Mouse (Mus musculus) embryo, embryonic 9.5 days (tissue): Measurements from ENCODE around the gene Mrpl16.

Experiments
- DNase-seq: peaks from one replicate; pipeline ENCODE4 v3.0.0-alpha.2; 2017; ENCODE audit errors: extremely low spot score

Gene Mrpl16

DNA sequence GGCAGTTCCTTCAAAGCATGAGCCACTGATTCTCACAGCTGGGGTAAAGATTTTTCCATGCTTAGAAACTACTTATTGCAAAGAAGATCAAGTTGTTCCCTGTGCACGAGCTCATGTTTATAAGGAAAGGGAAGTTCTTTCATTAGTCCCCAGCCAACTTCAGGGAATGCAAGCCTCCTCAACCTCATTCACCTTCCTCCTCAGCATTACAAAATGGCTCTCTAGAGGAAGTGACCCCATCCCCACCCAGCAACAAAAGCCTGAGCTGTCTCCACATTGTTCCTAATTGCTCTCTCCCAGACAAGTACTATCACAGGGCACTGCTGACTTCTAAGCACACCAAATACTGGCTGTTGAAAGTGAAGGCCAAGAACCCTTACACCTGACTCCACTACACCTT is 34.2 kb downstream of the Mrpl16 start:
- DNase-seq = no peak

DNA sequence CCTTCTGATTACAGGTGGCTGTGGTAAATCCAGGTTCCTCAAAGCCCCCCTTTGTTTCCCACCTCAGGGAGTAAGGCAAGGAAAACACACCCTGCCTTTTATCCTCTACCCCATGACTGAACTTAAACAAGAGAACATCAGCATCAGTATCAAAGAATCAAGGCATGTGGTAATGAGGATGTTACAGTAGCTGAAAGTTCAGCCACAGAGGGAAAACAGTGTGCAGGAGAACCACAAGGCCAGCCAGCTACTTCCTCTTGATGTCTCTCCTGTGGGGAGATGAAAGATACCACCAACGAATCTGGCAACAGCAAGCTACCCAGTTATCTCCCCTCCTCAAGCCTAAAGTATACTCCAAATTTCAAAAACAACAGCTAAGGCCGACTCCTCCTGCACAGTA is 37.1 kb downstream of the Mrpl16 start:
- DNase-seq = no peak

GRCm38 (mm10) chr19:11807822-11808221 is 37.6 kb downstream of the Mrpl16 start:
- DNase-seq = no peak

DNA sequence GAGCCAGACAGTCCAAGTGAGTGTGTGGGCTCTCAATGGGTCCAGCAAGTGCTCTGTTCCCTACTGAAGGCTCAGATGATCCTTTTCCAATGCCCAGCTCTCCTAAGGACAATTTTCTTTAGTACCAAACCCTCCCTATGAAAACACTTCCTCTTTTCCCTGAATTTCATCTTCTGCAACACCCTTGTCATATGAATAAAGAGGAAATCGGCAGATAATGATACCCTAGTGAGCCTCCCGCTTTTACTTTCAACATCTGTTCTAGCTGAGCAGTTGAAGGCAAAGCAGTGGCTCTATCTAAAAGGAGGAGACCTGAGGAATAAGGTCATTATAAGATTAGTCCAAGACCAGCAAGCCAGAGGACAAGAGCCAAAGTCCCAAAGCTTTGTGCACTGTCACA is 38.3 kb downstream of the Mrpl16 start:
- no peak for DNase-seq

GRCm38 (mm10) chr19:11810003-11810758 is 40.0 kb downstream of the Mrpl16 start:
- DNase-seq = no peak

DNA sequence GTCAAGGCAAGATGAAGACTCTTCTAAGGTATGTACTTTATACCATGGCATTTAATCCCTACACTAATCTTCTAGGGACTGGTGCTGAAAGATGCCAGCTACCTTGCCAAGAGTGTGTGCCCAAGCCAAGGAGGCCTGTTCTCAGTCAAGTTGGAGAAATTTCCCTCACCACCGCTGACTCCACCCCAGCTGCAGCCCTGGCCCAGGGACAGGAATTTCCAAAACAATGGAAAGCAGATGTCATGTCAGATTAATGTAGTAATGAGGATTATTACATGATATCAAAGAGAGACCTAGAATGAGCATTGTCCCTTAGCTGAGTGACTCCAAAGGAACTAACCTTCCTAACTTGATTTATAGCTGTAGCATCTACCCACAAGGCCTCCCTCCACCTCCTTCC is 40.7 kb downstream of the Mrpl16 start:
- DNase-seq = no peak

GRCm38 (mm10) chr19:11811688-11812365 is 41.6 kb downstream of the Mrpl16 start:
- peak; percentile 34 for DNase-seq

DNA sequence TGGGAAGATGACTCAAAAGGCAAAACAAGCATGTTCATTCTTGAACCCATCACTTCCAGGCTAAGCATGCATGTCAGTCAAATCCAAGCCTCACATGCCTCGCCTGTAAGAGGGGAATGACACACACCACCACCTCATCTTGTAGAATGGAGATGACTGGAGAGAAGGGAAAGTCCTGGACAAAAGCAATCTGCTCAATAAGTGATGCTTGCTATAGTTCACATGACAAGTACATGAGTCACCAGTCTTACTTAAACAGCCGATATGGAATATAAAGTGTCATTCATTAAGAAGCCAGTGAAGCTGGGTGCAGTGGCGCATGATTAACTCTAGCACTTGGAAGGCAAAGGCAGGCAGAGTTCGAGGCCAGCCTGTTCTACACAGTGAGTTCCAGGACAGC is 42.9 kb downstream of the Mrpl16 start:
- DNase-seq = no peak

- peak; percentile 36 for DNase-seq
These were observed 43.5 kb downstream of the Mrpl16 start for GRCm38 (mm10) chr19:11813649-11814048.

GRCm38 (mm10) chr19:11814742-11815333 is 44.6 kb downstream of the Mrpl16 start:
- DNase-seq = no peak

GRCm38 (mm10) chr19:11816706-11817105 is 46.5 kb downstream of the Mrpl16 start:
- no peak for DNase-seq

DNA sequence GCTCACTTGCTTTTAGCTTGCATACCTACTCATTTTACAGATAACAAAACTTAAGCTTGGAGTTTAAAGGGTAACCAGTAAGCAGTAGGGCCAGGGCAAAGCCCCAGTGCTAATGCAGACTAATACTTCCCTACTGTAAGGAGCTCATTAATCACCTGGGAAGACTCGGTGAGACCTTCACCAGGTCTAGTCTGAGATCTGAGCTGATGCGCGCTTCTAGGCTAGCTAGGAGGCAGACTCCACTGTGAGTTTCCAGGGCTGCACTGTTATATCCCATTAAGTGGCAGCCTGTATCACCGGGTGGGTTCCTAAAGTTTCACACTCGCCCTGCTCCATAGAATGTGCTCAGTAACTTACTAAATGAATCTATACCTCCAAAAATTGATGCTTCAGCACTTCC is 47.4 kb downstream of the Mrpl16 start:
- no peak for DNase-seq

- peak; percentile 52 for DNase-seq
These were observed 48.3 kb downstream of the Mrpl16 start for GRCm38 (mm10) chr19:11818199-11819142.

DNA sequence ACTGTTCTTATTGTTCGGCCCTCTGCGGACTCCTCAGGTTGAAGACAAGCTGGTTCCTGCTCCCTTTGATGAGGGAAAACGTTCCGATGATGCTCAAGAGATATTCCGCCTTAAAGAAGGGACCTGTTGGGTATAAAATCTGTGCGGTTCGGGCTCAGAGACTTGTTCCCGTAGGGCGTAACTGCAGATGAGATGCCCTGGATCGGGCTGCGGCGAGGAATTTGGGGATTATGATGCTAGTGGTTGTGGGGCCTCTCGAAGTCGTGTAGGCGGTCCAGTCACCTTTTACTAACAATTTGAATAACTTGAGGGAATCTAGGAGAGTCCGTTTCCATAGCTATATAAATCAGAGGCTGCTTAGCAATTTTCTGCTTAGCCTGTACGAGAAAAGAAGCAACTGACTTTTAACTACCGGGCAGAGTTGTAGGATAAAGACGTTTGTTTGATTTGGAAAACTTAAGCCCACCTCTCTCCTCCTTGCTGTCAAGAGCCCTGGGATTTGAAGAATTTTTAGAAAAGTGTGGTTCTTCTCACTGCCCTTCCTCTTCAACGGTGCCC is 49.0 kb downstream of the Mrpl16 start, which contains the start of gene Stx3:
Stx3 (minus strand) TSS at position 261 of the 558 bp plus-strand sequence.
- DNase-seq = peak; percentile 31

- DNase-seq = peak; percentile 86
These were observed 49.6 kb downstream of the Mrpl16 start for GRCm38 (mm10) chr19:11819800-11820199.

- DNase-seq = no peak
These were observed 50.0 kb downstream of the Mrpl16 start for GRCm38 (mm10) chr19:11820211-11820610.

- DNase-seq = no peak
These were observed 53.3 kb downstream of the Mrpl16 start for GRCm38 (mm10) chr19:11823346-11824065.
